Mouse (Mus musculus): Measurements from ENCODE around the gene Sptan1. TPM values are rescaled to one million over a fixed set of nuclear protein-coding genes. Genes with fewer than 3 reads are reported as not detected.

Sptan1 gene
- polyA plus RNA-seq, 1 experiment = 772 TPM

GRCm38 (mm10) chr2:29944723-29945122 lies 20.6 kb upstream of the Sptan1 start:
- TF ChIP-seq CTCF (IDR thresholded peaks at IDR 0.05; ENCODE audit: extremely low read depth, insufficient read depth, low read length) = no peak
- no peak for TF ChIP-seq POLR2A (IDR thresholded peaks at IDR 0.05; ENCODE audit: extremely low read depth, insufficient read depth, low read length)
- Histone ChIP-seq H3K4me1 (ENCODE audit: control insufficient read depth, insufficient read depth, low read length) (no peaks in the 10 kb centered on the region), H3K4me3 (ENCODE audit: insufficient read depth, low read length) (no peak overlapping the region), H3K27ac (ENCODE audit: insufficient read depth, low read length) (peak overlapping the region; percentile 64; the same call in 1 of the 2 replicates)

GRCm38 (mm10) chr2:29948896-29949295 lies 16.5 kb upstream of the Sptan1 start:
- H3K4me1 ChIP-seq (ENCODE audit: control insufficient read depth, insufficient read depth, low read length) = no peaks in the 10 kb centered on the region
- TF ChIP-seq CTCF (IDR thresholded peaks at IDR 0.05; ENCODE audit: extremely low read depth, insufficient read depth, low read length) (no peak), POLR2A (IDR thresholded peaks at IDR 0.05; ENCODE audit: extremely low read depth, insufficient read depth, low read length) (no peak)
- H3K27ac ChIP-seq (ENCODE audit: insufficient read depth, low read length) = no peak overlapping the region
- no peak overlapping the region for H3K4me3 ChIP-seq (ENCODE audit: insufficient read depth, low read length)

GRCm38 (mm10) chr2:29961246-29961645 lies 4.1 kb upstream of the Sptan1 start:
- H3K27ac ChIP-seq (ENCODE audit: insufficient read depth, low read length) = no peak overlapping the region
- peaks cover 5% of the 10 kb centered on the region; the same call in 1 of the 2 replicates for H3K4me1 ChIP-seq (ENCODE audit: control insufficient read depth, insufficient read depth, low read length)
- H3K4me3 ChIP-seq (ENCODE audit: insufficient read depth, low read length) = no peak overlapping the region
- TF ChIP-seq POLR2A (IDR thresholded peaks at IDR 0.05; ENCODE audit: extremely low read depth, insufficient read depth, low read length) (no peak), CTCF (IDR thresholded peaks at IDR 0.05; ENCODE audit: extremely low read depth, insufficient read depth, low read length) (no peak)

- peak overlapping the region; percentile 99 for H3K27ac ChIP-seq (ENCODE audit: insufficient read depth, low read length)
- TF ChIP-seq POLR2A (IDR thresholded peaks at IDR 0.05; ENCODE audit: extremely low read depth, insufficient read depth, low read length) (no peak), CTCF (IDR thresholded peaks at IDR 0.05; ENCODE audit: extremely low read depth, insufficient read depth, low read length) (no peak)
- H3K4me3 ChIP-seq (ENCODE audit: insufficient read depth, low read length) = peak overlapping the region; percentile 83
- H3K4me1 ChIP-seq (ENCODE audit: control insufficient read depth, insufficient read depth, low read length) = peaks cover 11% of the 10 kb centered on the region
Observed at GRCm38 (mm10) chr2:29964354-29965249, 758 bp upstream of the Sptan1 start.

- no peak for TF ChIP-seq CTCF (IDR thresholded peaks at IDR 0.05; ENCODE audit: extremely low read depth, insufficient read depth, low read length)
- no peak for TF ChIP-seq POLR2A (IDR thresholded peaks at IDR 0.05; ENCODE audit: extremely low read depth, insufficient read depth, low read length)
- H3K4me1 ChIP-seq (ENCODE audit: control insufficient read depth, insufficient read depth, low read length) = peaks cover 18% of the 10 kb centered on the region
- peak overlapping the region; percentile 83 for H3K4me3 ChIP-seq (ENCODE audit: insufficient read depth, low read length)
- H3K27ac ChIP-seq (ENCODE audit: insufficient read depth, low read length) = peak overlapping the region; percentile 99
Observed at GRCm38 (mm10) chr2:29965906-29966305, 546 bp downstream of the Sptan1 start.

- Histone ChIP-seq H3K4me3 (ENCODE audit: insufficient read depth, low read length) (peak overlapping the region; percentile 83), H3K4me1 (ENCODE audit: control insufficient read depth, insufficient read depth, low read length) (peaks cover 20% of the 10 kb centered on the region), H3K27ac (ENCODE audit: insufficient read depth, low read length) (no peak overlapping the region)
- TF ChIP-seq CTCF (IDR thresholded peaks at IDR 0.05; ENCODE audit: extremely low read depth, insufficient read depth, low read length) (no peak), POLR2A (IDR thresholded peaks at IDR 0.05; ENCODE audit: extremely low read depth, insufficient read depth, low read length) (no peak)
Observed at GRCm38 (mm10) chr2:29966826-29967225, 1.5 kb downstream of the Sptan1 start.

- H3K4me3 ChIP-seq (ENCODE audit: insufficient read depth, low read length) = peak overlapping the region; percentile 83
- TF ChIP-seq POLR2A (IDR thresholded peaks at IDR 0.05; ENCODE audit: extremely low read depth, insufficient read depth, low read length) (no peak), CTCF (IDR thresholded peaks at IDR 0.05; ENCODE audit: extremely low read depth, insufficient read depth, low read length) (no peak)
- H3K4me1 ChIP-seq (ENCODE audit: control insufficient read depth, insufficient read depth, low read length) = peaks cover 22% of the 10 kb centered on the region
- H3K27ac ChIP-seq (ENCODE audit: insufficient read depth, low read length) = no peak overlapping the region
Observed at GRCm38 (mm10) chr2:29967768-29968167, 2.4 kb downstream of the Sptan1 start.

GRCm38 (mm10) chr2:29968638-29969037 lies 3.3 kb downstream of the Sptan1 start:
- Histone ChIP-seq H3K27ac (ENCODE audit: insufficient read depth, low read length) (no peak overlapping the region), H3K4me3 (ENCODE audit: insufficient read depth, low read length) (peak overlapping the region; percentile 34; the same call in 1 of the 2 replicates), H3K4me1 (ENCODE audit: control insufficient read depth, insufficient read depth, low read length) (peaks cover 19% of the 10 kb centered on the region)
- TF ChIP-seq CTCF (IDR thresholded peaks at IDR 0.05; ENCODE audit: extremely low read depth, insufficient read depth, low read length) (no peak), POLR2A (IDR thresholded peaks at IDR 0.05; ENCODE audit: extremely low read depth, insufficient read depth, low read length) (no peak)

- TF ChIP-seq CTCF (IDR thresholded peaks at IDR 0.05; ENCODE audit: extremely low read depth, insufficient read depth, low read length) = no peak
- no peak for TF ChIP-seq POLR2A (IDR thresholded peaks at IDR 0.05; ENCODE audit: extremely low read depth, insufficient read depth, low read length)
- Histone ChIP-seq H3K27ac (ENCODE audit: insufficient read depth, low read length) (peak overlapping the region; percentile 37; the same call in 1 of the 2 replicates), H3K4me3 (ENCODE audit: insufficient read depth, low read length) (no peak overlapping the region), H3K4me1 (ENCODE audit: control insufficient read depth, insufficient read depth, low read length) (peaks cover 19% of the 10 kb centered on the region)
Observed at GRCm38 (mm10) chr2:29971838-29972635, 6.7 kb downstream of the Sptan1 start.

All from cortical plate, adult 2 months (tissue).